Mouse (Mus musculus) kidney, adult 2 months (tissue): ENCODE data around the gene Slc9a3r1.

Experiments used
- CTCF ChIP-seq: fragments of 200-500 bp; conservative IDR thresholded peaks from 2 replicates; pipeline ENCODE4 v1.5.1; 2011; ENCODE audit warnings: low read depth, mild to moderate bottlenecking, control low read depth, low read length, moderate library complexity, mixed read lengths; ENCODE audit not compliant: insufficient read depth, insufficient read length
- POLR2A ChIP-seq: fragments of 200-500 bp; IDR thresholded peaks from one replicate; pipeline ENCODE4 v1.6.1; 2011; ENCODE audit warnings: low read depth, low read length, control low read depth

DNA sequence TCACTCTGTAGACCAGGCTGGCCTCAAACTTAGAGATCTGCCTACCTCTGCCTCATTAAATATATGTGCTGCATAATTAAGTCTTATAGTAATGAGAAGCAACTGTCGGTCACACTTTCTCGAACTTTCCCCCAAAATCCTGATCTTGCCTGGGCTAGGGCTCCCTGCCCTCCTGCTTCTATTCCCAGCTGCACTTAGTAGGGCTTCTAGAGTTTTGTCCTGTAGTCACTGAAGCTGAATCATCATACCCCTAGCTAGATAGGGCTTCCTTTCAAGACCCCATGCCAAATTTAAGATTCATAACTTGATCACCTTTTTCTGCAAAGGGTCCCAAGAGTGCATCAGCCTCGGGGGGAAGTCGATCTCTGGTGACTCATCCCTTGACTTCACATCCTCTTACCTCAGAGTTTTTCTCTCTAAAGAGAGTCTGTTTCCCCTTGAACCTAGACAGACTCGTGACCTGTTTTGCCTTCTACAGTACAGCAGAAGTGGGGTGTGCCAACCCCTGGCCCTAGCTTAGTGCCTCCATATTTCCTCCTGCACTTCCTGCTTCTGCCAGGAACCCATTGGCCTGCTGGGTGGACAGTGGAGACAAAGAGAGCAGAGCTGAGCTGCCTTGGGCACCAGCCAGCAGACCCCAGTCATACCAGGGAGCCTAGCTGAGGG is 24.4 kb upstream of the Slc9a3r1 start:
- TF ChIP-seq CTCF (no peak), POLR2A (no peak)
